Mouse (Mus musculus) ES-Bruce4 (cell line): ENCODE measurements around the gene Irf1.

Experiments used
- CTCF ChIP-seq: IDR thresholded peaks from one replicate; pipeline ENCODE4 v1.8.1; 2011; ENCODE audit warnings: low read depth, low read length
- POLR2A ChIP-seq: IDR thresholded peaks from one replicate; pipeline ENCODE4 v1.8.1; 2011; ENCODE audit warnings: low read length; ENCODE audit not compliant: insufficient read depth

DNA sequence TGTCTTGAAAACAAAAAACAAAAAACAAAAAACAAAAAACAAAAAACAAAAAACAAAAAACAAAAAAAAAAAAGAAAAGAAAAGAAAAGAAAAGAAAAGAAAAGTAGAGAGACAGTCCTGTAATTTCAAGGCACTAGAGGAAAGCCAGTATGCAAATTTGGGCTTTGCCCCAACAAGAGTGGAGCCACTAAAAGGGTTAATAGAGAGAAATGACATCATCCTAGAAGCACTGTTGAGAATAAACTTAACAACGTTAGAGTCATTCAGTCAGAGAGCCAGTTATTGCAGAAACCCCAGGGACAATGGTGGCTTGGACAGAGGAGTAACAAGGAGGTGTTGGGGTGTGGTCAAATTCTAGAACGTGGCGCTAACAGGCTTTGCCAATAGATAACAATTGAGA lies 45.0 kb downstream of the Irf1 start:
- TF ChIP-seq POLR2A (no peak), CTCF (no peak)
